ENCODE assay signal across 11 mouse cellular contexts in genomic region chr17:33947430-33948089, GRCm38 (mm10). TPM values are rescaled to one million over a fixed set of nuclear protein-coding genes. Genes with fewer than 3 reads are reported as not detected.
DNase-seq lines count a peak whose midpoint lies in the region; ATAC-seq and TF ChIP-seq lines count a peak whose summit lies in the region.
"Had no signal": no experiment of that assay in that cellular context is flagged by ENCODE, and none has a peak within 500 bp of the region (broad histone marks: within the 10 kb centered on the region; RNA-seq: fewer than 3 reads in every experiment).

No protein-coding gene starts in this region.

- no peak for TF ChIP-seq CTCF in thymus, adult 2 months (IDR thresholded peaks at IDR 0.05; ENCODE audit: borderline replicate concordance, control insufficient read depth, extremely low read depth, insufficient read depth, low read length, poor library complexity)

- 0 out of 2 replicates have a peak overlapping the region, but pooled peaks have one; percentile 10 for H3K4me3 ChIP-seq in forebrain, embryonic 10.5 days
- no peak overlapping the region for H3K4me3 ChIP-seq in forebrain, embryonic 15.5 days
- H3K4me3 ChIP-seq in thymus, adult 2 months (ENCODE audit: control insufficient read depth, insufficient read depth, low read length): no peak overlapping the region
- no peak overlapping the region for H3K4me3 ChIP-seq in macrophage (ENCODE audit: inconsistent target)

- peaks cover 98% of the 10 kb centered on the region for H3K36me3 ChIP-seq in forebrain, embryonic 10.5 days (replicated peaks)
- peaks cover 56% of the 10 kb centered on the region for H3K36me3 ChIP-seq in forebrain, embryonic 15.5 days
- H3K36me3 ChIP-seq in thymus, adult 2 months (ENCODE audit: control insufficient read depth, insufficient read depth, low read length): no peaks in the 10 kb centered on the region; the same call in 1 of the 2 replicates
- H3K36me3 ChIP-seq in macrophage (ENCODE audit: inconsistent target): peaks cover 14% of the 10 kb centered on the region; the same call in 1 of the 2 replicates

- H3K4me1 ChIP-seq in forebrain, embryonic 10.5 days: peaks cover 26% of the 10 kb centered on the region
- H3K4me1 ChIP-seq in forebrain, embryonic 15.5 days: peaks cover 34% of the 10 kb centered on the region
- H3K4me1 ChIP-seq in thymus, adult 2 months (replicated peaks; ENCODE audit: control insufficient read depth, insufficient read depth, low read length): peaks cover 51% of the 10 kb centered on the region

- DNase-seq in forebrain, embryonic 10.5 days (ENCODE audit: extremely low spot score, low spot score): no peak
- peak; percentile 60 for DNase-seq in thymus, adult 2 months
- no peak for DNase-seq in thymus, adult 18-20 months
- DNase-seq in thymus, postnatal 4 days: peak; percentile 50
- no peak for DNase-seq in cerebellum, postnatal 25 days
- DNase-seq in layer of hippocampus, adult 9-10 months (ENCODE audit: low spot score): no peak
- DNase-seq: lung, adult 18-20 months had no signal

- H3K27me3 ChIP-seq in forebrain, embryonic 10.5 days (ENCODE audit: poor library complexity, severe bottlenecking): no peaks in the 10 kb centered on the region
- H3K27me3 ChIP-seq in forebrain, embryonic 15.5 days: no peaks in the 10 kb centered on the region
- H3K27me3 ChIP-seq in thymus, adult 2 months (ENCODE audit: control insufficient read depth, insufficient read depth, low read length): no peaks in the 10 kb centered on the region

- 93% methylated on average over 10 of the region's 10 CpGs for WGBS in forebrain, embryonic 10.5 days
- WGBS in forebrain, embryonic 15.5 days: 91% methylated on average over 10 of the region's 10 CpGs
- 18% methylated on average over 10 of the region's 10 CpGs for WGBS in thymus, adult 2 months
- WGBS in macrophage (ENCODE audit: missing documents): 20% methylated on average over 10 of the region's 10 CpGs

- H3K9ac ChIP-seq in forebrain, embryonic 15.5 days (replicated peaks): no peak overlapping the region

- H3K79me2 ChIP-seq in macrophage (ENCODE audit: inconsistent target): peaks cover 30% of the 10 kb centered on the region; the same call in 1 of the 2 replicates

- no peak for ATAC-seq in forebrain, embryonic 15.5 days (replicated peaks)
- ATAC-seq: hindbrain, postnatal 0 days had no signal

- H3K4me2 ChIP-seq in forebrain, embryonic 15.5 days (replicated peaks): no peak overlapping the region

- no peaks in the 10 kb centered on the region for H3K9me3 ChIP-seq in forebrain, embryonic 10.5 days
- no peaks in the 10 kb centered on the region for H3K9me3 ChIP-seq in forebrain, embryonic 15.5 days

- H3K27ac ChIP-seq in forebrain, embryonic 10.5 days: no peak overlapping the region
- H3K27ac ChIP-seq in forebrain, embryonic 15.5 days (replicated peaks): no peak overlapping the region
- H3K27ac ChIP-seq in thymus, adult 2 months (ENCODE audit: control insufficient read depth, insufficient read depth, low read length): peak overlapping the region; percentile 73
- peak overlapping the region; percentile 65 for H3K27ac ChIP-seq in macrophage
- H3K27ac ChIP-seq: hindbrain, postnatal 0 days; kidney, postnatal 0 days had no signal

- TF ChIP-seq POLR2A in thymus, adult 2 months (IDR thresholded peaks at IDR 0.05; ENCODE audit: control insufficient read depth, extremely low read depth, insufficient read depth, low read length, poor library complexity): no peak

RNA-seq across cellular contexts. Expression of gene B3galt4, which starts 3.7 kb away (rescaled TPM):
- polyA plus RNA-seq in forebrain, embryonic 10.5 days (2016; fragmentation: Nextera tagmentation; extraction: Ambion mirVana): 3.3 and 3.7 TPM in 2 replicates
- polyA plus RNA-seq in forebrain, embryonic 15.5 days (2015; fragmentation: Nextera tagmentation; extraction: Ambion mirVana): 10.1 and 10.4 TPM in 2 replicates
- 25.6 and 25.8 TPM in 2 replicates for polyA plus RNA-seq in thymus, adult 2 months (2012; rRNA removed)
- 1 to 10 TPM in 17 of 26 experiments, under 1 TPM in 5, not detected in 4; 0.53 to 5.8 (median 1.8) TPM for total RNA-seq in macrophage (2018; cell fraction: chromatin; rRNA removed)
- 10 to 100 TPM in 12 of 26 experiments, 1 to 10 TPM in 14; 2.6 to 14.7 (median 8.8) TPM for total RNA-seq in macrophage (2018; cell fraction: cytosol; rRNA removed)
- 10 to 100 TPM in 4 of 26 experiments, 1 to 10 TPM in 22; 2.0 to 13.7 (median 5.3) TPM for total RNA-seq in macrophage (2018; cell fraction: nucleus; rRNA removed)
- polyA plus RNA-seq in macrophage (2018): 4.0 to 11.7 TPM (median 6.8 TPM) in 3 replicates

RNA-seq across cellular contexts. Expression of gene Wdr46, which starts 7.1 kb away (rescaled TPM):
- polyA plus RNA-seq in forebrain, embryonic 10.5 days (2016; fragmentation: Nextera tagmentation; extraction: Ambion mirVana): 56.1 and 59.6 TPM in 2 replicates
- 31.0 and 33.4 TPM in 2 replicates for polyA plus RNA-seq in forebrain, embryonic 15.5 days (2015; fragmentation: Nextera tagmentation; extraction: Ambion mirVana)
- 35.4 and 38.1 TPM in 2 replicates for polyA plus RNA-seq in thymus, adult 2 months (2012; rRNA removed)
- 10 to 100 TPM in 15 of 26 experiments, 1 to 10 TPM in 11; 2.7 to 39.0 (median 15.4) TPM for total RNA-seq in macrophage (2018; cell fraction: chromatin; rRNA removed)
- total RNA-seq in macrophage (2018; cell fraction: cytosol; rRNA removed): 10 to 100 TPM in 21 of 26 experiments, 1 to 10 TPM in 5; 7.8 to 14.9 (median 12.4) TPM
- 10 to 100 TPM in 12 of 26 experiments, 1 to 10 TPM in 14; 4.6 to 28.7 (median 9.5) TPM for total RNA-seq in macrophage (2018; cell fraction: nucleus; rRNA removed)
- polyA plus RNA-seq in macrophage (2018): 10.9 to 27.3 TPM (median 11.8 TPM) in 3 replicates

RNA-seq across cellular contexts. Expression of gene Pfdn6, which starts 7.4 kb away (rescaled TPM):
- polyA plus RNA-seq in forebrain, embryonic 10.5 days (2016; fragmentation: Nextera tagmentation; extraction: Ambion mirVana): 239 and 242 TPM in 2 replicates
- 198 and 212 TPM in 2 replicates for polyA plus RNA-seq in forebrain, embryonic 15.5 days (2015; fragmentation: Nextera tagmentation; extraction: Ambion mirVana)
- 29.8 and 35.1 TPM in 2 replicates for polyA plus RNA-seq in thymus, adult 2 months (2012; rRNA removed)
- 10 to 100 TPM in 11 of 26 experiments, 1 to 10 TPM in 13, not detected in 2; 1.5 to 26.8 (median 8.4) TPM for total RNA-seq in macrophage (2018; cell fraction: chromatin; rRNA removed)
- total RNA-seq in macrophage (2018; cell fraction: cytosol; rRNA removed): 10 to 100 TPM; 46.7 to 86.0 (median 67.1) TPM
- total RNA-seq in macrophage (2018; cell fraction: nucleus; rRNA removed): 10 to 100 TPM in 21 of 26 experiments, 1 to 10 TPM in 5; 4.4 to 34.3 (median 16.2) TPM
- polyA plus RNA-seq in macrophage (2018): 39.8 to 92.0 TPM (median 50.8 TPM) in 3 replicates

RNA-seq across cellular contexts. Expression of gene Vps52, which starts 8.1 kb away (rescaled TPM):
- 49.4 and 51.3 TPM in 2 replicates for polyA plus RNA-seq in forebrain, embryonic 10.5 days (2016; fragmentation: Nextera tagmentation; extraction: Ambion mirVana)
- 75.8 and 79.7 TPM in 2 replicates for polyA plus RNA-seq in forebrain, embryonic 15.5 days (2015; fragmentation: Nextera tagmentation; extraction: Ambion mirVana)
- polyA plus RNA-seq in thymus, adult 2 months (2012; rRNA removed): 127 and 142 TPM in 2 replicates
- total RNA-seq in macrophage (2018; cell fraction: chromatin; rRNA removed): 100 to 1,000 TPM in 10 of 26 experiments, 10 to 100 TPM in 16; 37.3 to 286 (median 91.8) TPM
- 10 to 100 TPM; 27.0 to 41.6 (median 34.7) TPM for total RNA-seq in macrophage (2018; cell fraction: cytosol; rRNA removed)
- 10 to 100 TPM; 25.0 to 76.2 (median 51.1) TPM for total RNA-seq in macrophage (2018; cell fraction: nucleus; rRNA removed)
- 30.3 to 39.3 TPM (median 30.5 TPM) in 3 replicates for polyA plus RNA-seq in macrophage (2018)

RNA-seq across cellular contexts. Expression of gene Rps18, which starts 8.2 kb away (rescaled TPM):
- polyA plus RNA-seq in forebrain, embryonic 10.5 days (2016; fragmentation: Nextera tagmentation; extraction: Ambion mirVana): 1,596 and 1,663 TPM in 2 replicates
- 864 and 971 TPM in 2 replicates for polyA plus RNA-seq in forebrain, embryonic 15.5 days (2015; fragmentation: Nextera tagmentation; extraction: Ambion mirVana)
- polyA plus RNA-seq in thymus, adult 2 months (2012; rRNA removed): 584 and 593 TPM in 2 replicates
- 100 to 1,000 TPM in 21 of 26 experiments, 10 to 100 TPM in 5; 55.8 to 382 (median 130) TPM for total RNA-seq in macrophage (2018; cell fraction: chromatin; rRNA removed)
- 1,000 to 10,000 TPM in 10 of 26 experiments, 100 to 1,000 TPM in 16; 572 to 1,270 (median 800) TPM for total RNA-seq in macrophage (2018; cell fraction: cytosol; rRNA removed)
- 100 to 1,000 TPM in 25 of 26 experiments, 10 to 100 TPM in 1; 92.7 to 360 (median 186) TPM for total RNA-seq in macrophage (2018; cell fraction: nucleus; rRNA removed)
- 829 to 1,952 TPM (median 1,389 TPM) in 3 replicates for polyA plus RNA-seq in macrophage (2018)

Comparison
In these comparisons a context has a peak if more than half of its experiments do, and no peak if none do; other contexts are left out.
1. DNase-seq: peak in thymus, adult 2 months (single experiment) and thymus, postnatal 4 days (single experiment); none in forebrain, embryonic 10.5 days (single experiment), thymus, adult 18-20 months (0 of 2), cerebellum, postnatal 25 days (0 of 2) and layer of hippocampus, adult 9-10 months (single experiment).
2. H3K27ac ChIP-seq: peak in thymus, adult 2 months (single experiment) and macrophage (single experiment); none in forebrain, embryonic 10.5 days (single experiment) and forebrain, embryonic 15.5 days (single experiment).